Mouse (Mus musculus) central nervous system, embryonic 14 days (tissue): Measurements from ENCODE around the gene Dlg3. TPM values are rescaled to one million over a fixed set of nuclear protein-coding genes. Genes with fewer than 3 reads are reported as not detected.

Source experiments
- polyA plus RNA-seq: library from polyadenylated mRNA; depleted of rRNA; stranded (reverse); fragments of >200 nt; gene quantifications from 2 replicates; pipeline ENCODE4 v1.2.3, GENCODE M21; 2012; rRNA removed

Dlg3 gene
- polyA plus RNA-seq = 50.6 and 59.5 TPM in 2 replicates

DNA sequence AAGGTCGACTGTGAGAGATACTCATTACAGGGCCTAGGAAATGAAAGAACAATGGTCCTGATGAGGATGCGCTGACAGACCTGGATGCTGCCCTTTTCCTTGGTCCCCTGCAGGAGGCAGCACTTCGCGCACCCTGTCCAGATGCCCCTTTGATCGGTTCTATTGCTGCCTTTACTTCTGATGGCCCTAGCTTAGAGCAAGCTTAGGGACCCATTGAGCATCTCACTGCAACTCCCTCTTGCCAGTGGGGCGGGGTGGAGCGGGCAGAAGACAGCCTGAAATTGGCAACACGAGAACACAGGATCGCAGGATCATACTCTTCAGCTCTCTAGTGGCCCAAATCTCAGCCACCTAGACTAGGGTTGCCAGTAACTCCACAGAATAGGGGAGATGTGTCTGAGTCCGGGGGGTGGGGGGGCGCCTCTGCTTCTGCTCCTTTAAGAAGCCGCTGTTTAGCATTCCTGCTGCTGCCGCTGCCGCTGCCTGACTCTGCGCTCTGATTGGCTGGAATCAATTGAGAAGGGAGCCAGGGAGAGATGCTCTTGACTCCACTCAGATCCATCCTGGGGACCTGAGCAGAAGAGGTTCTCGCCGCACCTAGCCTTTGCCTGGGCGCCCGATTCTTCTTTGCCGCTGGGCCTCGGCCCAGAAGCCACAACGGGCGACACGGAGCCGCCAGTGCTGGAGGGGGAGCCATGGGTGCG lies at the start of gene Dlg3:
TSS of gene Dlg3 (plus strand) at position 542 of the 704 bp plus-strand sequence.

GRCm38 (mm10) chrX:100729665-100730188 lies 37.8 kb upstream of the Dlg3 start, which contains the start of gene Gdpd2:
TSS of gene Gdpd2 (plus strand) at chrX:100729873.

Other genes with a start within 250 kb of the Dlg3 start
- 0.01 TPM in 1 of 2 replicates, not detected in the other for gene Dgat2l6, start 242.9 kb upstream of the Dlg3 start, polyA plus RNA-seq
- not detected in 2 replicates for gene Awat1, start 195.5 kb upstream of the Dlg3 start, polyA plus RNA-seq
- 0.03 and 0.06 TPM in 2 replicates for gene P2ry4, start 172.9 kb upstream of the Dlg3 start, polyA plus RNA-seq
- gene Arr3, start 162.2 kb upstream of the Dlg3 start, polyA plus RNA-seq = 0.09 and 0.17 TPM in 2 replicates
- 10.7 and 16.5 TPM in 2 replicates for gene Kif4, start 142.0 kb upstream of the Dlg3 start, polyA plus RNA-seq
- 67.7 and 72.6 TPM in 2 replicates for gene Pdzd11, start 141.2 kb upstream of the Dlg3 start, polyA plus RNA-seq
- 43.3 and 48.7 TPM in 2 replicates for gene Gdpd2, start 37.8 kb upstream of the Dlg3 start, polyA plus RNA-seq